Mouse (Mus musculus): Measurements from ENCODE around the gene Cyp2s1.

Gene Cyp2s1

GRCm38 (mm10) chr7:25816241-25816919 lies at the start of gene Cyp2s1:
TSS of gene Cyp2s1 (minus strand) at chr7:25816913.
- no peak for DNase-seq (ENCODE audit: low read depth, low spot score)

DNA sequence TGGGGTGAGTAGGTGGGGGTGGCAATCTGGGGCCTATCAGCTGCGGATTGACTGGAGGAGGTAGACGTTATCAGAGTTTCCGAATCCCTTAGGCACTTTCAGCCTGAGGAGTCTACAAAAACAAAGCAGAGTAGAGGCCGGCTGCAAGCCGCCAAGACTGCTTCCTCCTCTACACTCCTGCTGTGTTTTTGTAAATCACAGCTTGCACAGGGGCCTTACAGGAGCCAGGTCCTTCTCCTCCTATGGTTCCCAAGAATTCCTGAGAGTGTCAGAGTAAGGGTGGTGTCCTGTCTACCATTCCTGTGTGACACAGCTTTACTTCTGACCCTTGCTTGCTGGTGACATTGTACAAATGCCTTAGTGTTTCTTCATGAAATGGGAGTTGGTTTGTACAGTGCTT lies 48.1 kb upstream of the Cyp2s1 start:
- DNase-seq (ENCODE audit: low read depth, low spot score), result no peak

GRCm38 (mm10) chr7:25863756-25864155 lies 47.0 kb upstream of the Cyp2s1 start:
- no peak for DNase-seq (ENCODE audit: low read depth, low spot score)

DNA sequence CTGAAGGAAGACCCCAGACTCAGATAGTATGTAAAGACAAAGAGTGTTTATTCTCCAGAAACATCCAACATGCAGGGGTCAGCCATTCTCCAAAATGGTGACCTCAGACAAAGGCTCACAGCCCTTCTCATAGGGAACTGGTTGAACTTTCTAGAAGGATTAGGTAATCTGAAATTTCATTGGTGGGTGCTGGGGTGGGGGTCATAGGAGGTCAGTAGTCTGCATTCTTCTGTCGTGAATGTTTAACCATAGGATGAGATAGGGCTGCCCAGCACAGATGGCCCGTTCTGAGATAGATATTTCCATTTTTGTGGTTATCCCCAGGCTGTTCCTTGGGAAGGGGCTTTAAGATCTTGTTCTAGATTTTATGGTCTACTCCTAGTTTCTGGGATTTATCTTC lies 45.7 kb upstream of the Cyp2s1 start:
- DNase-seq (ENCODE audit: low read depth, low spot score), result no peak

- no peak for DNase-seq (ENCODE audit: low read depth, low spot score)
Measured at GRCm38 (mm10) chr7:25859962-25860870, 43.5 kb upstream of the Cyp2s1 start.

DNA sequence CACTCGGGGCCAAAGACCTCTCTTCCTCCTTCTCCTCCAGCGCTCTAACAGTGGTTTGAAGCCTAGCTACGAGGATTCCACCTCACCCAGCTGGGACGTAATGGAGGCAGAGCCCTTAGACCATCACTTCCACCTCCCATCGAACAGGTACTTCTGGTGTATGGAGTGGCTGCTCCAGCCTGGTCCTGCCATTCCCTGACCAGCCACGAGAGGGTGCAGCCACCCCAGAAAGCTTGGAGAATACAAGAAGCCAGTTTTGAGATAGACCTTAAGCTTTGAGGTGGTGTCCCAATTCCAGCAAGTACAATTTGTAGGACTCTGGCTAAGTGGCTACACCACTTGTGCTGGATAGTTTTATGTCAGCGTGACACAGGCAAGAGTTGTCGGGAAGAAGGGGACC lies 38.4 kb upstream of the Cyp2s1 start:
- DNase-seq (ENCODE audit: low read depth, low spot score), result no peak

DNA sequence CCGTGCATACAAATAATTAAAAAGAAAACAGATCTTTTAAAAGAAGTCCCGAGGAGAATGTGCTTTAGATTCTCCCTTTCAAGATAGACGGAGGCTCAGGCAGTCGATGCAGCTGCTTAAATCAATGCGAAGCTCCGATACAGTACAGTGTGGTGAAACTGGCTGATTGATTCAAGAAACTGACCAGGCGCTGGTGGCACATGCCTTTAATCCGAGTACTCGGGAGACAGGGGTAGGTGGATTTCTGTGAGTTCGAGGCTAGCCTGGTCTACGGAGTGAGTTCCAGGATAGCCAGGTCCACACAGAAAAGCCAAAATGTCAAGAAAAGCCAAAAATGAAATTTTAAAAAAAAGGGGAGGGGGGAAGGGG lies 31.7 kb upstream of the Cyp2s1 start:
- peak; percentile 13 for DNase-seq (ENCODE audit: low read depth, low spot score)

DNA sequence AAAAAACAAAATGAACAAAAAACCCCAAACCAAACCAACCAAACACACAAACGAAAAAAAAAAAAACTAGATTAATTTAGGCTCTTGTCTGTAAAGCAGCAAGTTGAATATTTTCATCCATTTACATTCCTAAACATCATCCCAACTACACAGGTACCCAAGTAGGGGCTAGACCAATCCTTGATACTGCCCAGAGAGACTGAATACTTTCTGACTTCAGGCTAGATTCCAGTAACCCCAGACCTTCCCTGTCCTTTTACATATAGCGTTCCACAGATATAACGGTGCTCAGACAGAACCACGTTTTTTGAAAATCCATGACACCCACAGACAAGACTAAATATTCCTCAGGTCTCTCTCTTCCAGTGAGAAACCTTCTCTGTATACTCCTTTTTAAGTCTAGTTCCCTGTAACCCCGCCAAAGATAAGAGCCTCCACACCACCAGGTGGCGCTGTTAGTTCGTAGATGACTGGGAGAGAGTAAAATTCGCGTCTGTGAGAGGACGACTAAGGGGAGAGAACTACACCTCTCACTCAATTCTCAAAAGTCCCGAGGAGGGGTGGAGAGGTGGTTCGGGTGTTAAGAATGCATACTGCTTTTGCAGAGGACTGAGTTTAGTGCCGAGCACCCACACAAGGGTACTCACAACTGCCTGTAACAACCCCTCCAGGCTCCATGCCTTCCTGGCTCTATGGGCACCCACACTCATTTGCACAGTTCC lies 31.2 kb upstream of the Cyp2s1 start:
- peak; percentile 69 for DNase-seq (ENCODE audit: low read depth, low spot score)

DNA sequence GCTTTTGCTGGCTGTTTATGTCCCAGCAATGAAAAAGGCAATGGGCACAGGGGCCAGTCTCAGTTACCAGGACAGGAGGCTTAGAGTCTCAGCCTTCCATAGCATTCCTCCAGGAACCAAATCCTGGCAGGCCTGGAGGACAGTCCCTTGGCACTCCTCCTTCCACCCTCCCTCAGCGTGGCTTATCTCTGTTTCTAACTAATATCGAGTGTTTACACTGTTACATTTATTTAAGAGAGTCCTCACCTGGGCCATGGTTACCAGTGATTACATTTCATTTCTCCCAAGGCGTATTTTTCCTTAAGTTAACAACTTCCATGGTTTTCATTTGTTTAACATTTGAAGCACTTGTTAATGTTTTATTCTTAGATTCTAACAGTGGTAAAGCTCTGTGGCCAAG lies 28.2 kb upstream of the Cyp2s1 start:
- DNase-seq (ENCODE audit: low read depth, low spot score), result no peak

GRCm38 (mm10) chr7:25844423-25844822 lies 27.7 kb upstream of the Cyp2s1 start:
- DNase-seq (ENCODE audit: low read depth, low spot score), result no peak

GRCm38 (mm10) chr7:25843492-25843891 lies 26.8 kb upstream of the Cyp2s1 start:
- no peak for DNase-seq (ENCODE audit: low read depth, low spot score)

DNA sequence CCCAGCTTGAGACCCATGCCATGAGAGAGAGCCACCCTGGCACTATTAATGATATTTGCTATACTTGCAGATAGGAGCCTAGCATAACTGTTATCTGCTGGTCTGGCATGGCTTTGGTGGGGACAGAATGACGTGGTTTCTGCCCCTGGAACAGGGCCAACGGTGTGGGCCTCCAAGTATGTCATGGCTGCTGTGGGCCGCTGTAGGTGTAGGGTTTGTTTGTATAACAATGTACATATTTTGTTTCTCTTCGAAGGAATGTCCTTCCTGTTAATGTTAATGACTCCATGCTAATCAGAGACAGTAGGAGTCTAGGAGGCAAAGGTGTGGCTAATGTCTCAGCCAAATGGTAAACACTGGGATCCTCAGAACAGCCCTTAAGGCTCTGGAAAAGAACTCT lies 24.2 kb upstream of the Cyp2s1 start:
- no peak for DNase-seq (ENCODE audit: low read depth, low spot score)

DNA sequence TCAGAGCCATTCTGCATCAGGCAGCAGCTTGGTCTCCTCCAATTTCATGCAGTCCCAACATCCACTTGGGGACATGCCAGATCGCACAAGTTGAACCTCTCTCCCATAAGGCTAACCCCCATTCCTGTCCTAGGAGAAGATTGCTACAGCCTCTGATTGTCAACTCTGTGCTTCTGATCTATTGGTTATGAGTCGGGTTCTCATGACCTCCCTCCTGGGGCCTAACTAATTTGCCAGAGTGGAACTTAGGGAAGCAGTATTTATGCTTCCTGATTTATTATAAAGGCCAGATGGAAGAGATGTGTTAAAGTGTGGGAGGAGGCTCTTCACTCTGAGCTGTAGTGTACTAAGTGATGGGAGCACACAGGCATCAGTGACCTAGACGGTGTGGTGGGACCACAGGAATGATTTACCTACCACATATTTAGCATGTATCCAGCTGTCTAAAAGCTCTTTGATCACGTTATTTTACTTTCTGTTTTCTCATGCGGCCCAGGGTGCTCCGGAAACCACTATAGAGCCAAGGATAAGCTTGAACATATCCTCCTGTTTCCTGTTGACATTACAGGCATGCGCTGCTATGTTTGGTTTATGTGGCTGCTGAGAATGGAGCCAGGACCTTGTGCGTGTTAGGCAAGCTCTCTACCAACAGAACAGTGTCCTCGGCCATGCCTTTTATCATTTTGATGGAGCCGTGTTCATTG lies 18.6 kb upstream of the Cyp2s1 start:
- DNase-seq (ENCODE audit: low read depth, low spot score), result no peak

DNA sequence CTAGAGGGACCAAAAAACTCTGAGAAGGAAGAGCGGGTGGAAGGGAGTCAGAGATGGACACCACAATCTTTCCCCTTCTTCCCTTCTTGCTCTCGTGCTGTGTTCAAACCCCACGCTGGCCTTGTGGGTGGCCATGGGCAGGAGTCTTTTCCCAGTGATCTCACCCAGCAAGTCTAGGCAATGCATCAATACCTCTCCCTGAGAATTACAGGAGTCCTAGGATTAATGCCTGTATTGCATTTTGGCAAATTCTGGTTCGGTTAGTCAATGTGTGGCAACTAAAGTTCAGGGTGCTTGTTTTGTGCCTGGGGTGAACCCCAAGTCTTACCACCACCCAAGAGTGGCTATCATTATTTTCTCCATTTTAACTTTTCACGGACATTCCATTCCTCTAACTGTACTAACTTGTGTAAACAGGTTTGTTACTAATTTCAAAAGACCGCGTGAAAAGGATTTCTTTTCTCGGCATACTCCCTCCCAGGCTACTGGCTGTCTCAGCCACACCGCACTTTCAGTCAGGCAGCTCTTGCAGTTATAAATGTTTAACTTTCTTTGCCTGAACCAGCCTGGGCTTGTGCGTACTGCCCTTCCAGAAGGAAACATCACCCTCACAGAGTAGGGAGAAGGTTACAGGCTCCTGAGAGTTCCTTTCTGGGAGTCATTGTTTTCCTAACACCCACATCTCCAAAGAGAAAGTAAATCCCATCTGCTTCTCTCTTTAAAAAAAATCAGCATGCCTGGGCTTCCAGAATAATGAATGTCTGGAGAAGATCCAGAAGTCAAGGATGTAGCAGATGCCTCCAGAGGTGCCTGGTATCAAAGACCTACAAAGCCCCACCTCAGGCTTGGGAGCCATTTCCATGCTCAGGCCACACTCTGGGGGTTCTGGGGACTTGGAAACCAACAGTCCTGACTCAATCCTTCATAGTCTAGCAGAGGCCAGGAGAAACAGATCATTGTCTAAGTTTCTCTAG lies 15.1 kb upstream of the Cyp2s1 start:
- no peak for DNase-seq (ENCODE audit: low read depth, low spot score)

- no peak for DNase-seq (ENCODE audit: low read depth, low spot score)
Measured at GRCm38 (mm10) chr7:25830251-25830650, 13.5 kb upstream of the Cyp2s1 start.

GRCm38 (mm10) chr7:25827199-25827598 lies 10.5 kb upstream of the Cyp2s1 start:
- DNase-seq (ENCODE audit: low read depth, low spot score), result no peak

DNA sequence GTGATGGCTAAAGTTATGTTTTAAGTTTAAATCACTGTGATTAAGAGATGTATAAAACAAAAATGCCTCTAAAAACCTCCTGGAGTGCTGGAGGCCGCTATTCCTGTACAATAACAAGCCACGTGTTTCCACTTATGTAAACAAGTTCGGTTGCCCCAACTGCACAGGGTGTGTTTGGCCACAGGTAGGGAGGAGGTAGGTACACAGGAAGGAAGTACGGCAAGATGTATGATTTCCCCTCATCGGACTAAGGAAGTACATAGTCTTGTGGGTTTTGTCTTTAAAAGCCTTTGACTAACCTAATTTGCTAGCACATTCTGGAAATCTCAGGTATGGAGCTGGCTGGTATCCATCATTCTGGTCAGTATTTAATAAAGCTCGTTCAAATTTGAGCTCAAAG lies 9.3 kb upstream of the Cyp2s1 start:
- DNase-seq (ENCODE audit: low read depth, low spot score), result no peak

DNA sequence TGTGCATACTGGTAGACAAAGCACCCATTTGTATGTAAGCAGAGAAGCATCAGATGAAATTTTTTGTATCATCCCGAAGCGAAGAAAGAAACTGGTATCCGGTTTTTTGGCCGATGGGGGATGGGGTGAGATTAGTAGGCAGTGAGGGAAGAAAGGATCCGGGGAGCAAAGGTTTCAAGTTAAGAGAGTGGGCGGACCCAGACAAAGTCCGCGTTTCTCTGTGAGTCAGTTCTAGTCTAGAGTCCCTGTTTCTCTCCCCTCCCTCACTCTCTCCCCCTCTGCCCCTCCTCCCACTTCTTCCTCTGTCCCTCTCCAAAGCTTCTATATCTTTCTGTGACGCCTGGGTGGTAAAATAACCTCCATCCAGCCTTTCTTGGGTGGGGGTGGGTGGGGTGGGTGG lies 8.3 kb upstream of the Cyp2s1 start:
- DNase-seq (ENCODE audit: low read depth, low spot score), result no peak

DNA sequence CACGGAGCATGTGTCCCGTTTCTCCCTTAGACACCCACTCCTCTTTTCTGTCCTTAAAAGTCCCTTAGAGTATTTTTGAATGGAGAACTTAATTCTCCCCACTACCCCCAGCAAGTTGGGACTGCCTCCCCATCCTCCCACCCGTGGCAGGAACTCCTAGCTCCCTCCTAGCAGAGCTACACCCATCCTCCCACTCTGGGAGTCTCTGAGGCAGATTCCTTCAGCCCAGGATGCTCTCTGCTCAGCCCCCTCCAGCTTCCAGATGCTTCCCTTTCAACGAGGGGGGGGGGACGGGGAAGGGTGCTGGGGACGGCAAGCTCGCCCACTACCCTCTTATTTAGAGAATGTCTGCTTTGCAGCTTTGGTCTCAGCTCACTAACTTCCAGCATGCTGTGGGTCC lies 1.1 kb downstream of the Cyp2s1 start:
- no peak for DNase-seq (ENCODE audit: low read depth, low spot score)

DNA sequence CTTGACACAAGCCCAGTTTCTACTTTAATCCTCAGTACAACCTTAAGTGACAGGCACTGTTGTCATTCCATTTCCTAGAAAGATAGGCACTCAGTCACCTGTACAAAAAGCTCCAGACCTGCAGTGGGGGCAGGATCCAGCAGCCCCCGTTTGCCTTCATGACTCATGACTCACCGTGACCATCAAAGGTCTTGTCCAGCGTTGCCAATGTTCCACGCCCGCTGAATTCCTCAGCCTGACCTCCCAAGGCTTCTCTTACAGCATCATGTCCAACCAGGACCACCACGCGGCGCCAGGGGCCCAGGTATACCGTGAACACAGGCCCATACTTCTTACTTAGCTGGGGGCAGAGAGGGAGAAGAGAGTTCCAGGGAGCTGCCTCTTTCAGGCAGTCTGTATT lies 2.0 kb downstream of the Cyp2s1 start:
- no peak for DNase-seq (ENCODE audit: low read depth, low spot score)

GRCm38 (mm10) chr7:25812195-25812594 lies 4.5 kb downstream of the Cyp2s1 start:
- no peak for DNase-seq (ENCODE audit: low read depth, low spot score)
